8 mouse cellular contexts compared by ENCODE assay signal in the genomic region with DNA sequence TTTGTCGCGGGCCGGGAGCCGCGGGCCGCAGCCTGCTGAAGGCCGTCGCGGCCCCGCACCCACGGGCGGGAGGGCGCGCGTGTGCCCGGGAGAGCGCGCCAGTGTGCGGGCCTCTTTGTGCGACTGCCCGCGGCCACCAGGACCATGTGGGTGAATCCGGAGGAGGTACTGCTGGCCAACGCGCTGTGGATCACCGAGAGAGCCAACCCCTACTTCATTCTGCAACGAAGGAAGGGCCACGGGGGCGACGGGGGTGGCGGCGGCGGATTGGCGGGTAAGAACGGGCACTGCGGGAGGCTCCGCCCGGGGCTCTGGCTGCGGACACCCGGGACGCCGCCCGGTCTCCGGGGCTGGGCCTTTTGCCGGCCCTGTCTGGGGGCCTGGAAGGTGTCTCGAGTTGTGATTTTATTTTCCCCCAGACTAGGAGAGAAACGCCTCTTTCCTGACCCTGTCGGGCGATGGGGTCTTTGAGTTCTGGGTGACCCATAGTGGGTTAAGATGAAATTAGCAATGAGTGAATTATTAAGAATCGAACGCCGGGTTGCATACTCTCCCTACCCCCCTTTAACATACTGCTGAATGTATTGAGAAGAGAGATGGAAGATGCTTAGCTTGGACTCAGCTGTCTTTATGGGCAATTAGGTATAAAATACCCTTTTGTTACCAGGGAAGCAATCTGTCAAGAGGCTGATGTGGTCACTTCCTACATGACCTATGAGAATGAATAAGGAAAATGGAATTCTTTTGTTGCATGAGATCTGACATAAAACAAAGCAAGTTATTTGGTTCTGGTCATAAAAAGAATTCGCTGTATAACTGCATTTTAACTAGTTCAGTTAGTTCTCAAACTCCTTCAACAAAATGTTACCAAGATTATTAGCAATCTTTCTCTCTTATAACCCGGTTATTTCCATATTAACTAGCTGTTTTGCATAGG. TPM values are rescaled to one million over a fixed set of nuclear protein-coding genes. Genes with fewer than 3 reads are reported as not detected.
A peak's percentile ranks its signal among the peaks of the same experiment; 100 is the strongest.
DNase-seq lines count a peak whose midpoint lies in the region; ATAC-seq and TF ChIP-seq lines count a peak whose summit lies in the region.

Gene Gm10645 (minus strand): TSS at position 240 of the 937 bp plus-strand sequence.

- peaks cover 34% of the 10 kb centered on the region for H3K4me1 ChIP-seq in hindbrain, embryonic 14.5 days (replicated peaks; ENCODE audit: control insufficient read depth, insufficient read depth, low read length)
- H3K4me1 ChIP-seq in lung, postnatal 0 days (ENCODE audit: insufficient read depth, low read depth, low read length): no peaks in the 10 kb centered on the region

- DNase-seq in adrenal gland, postnatal 14 days: peak; percentile 78
- DNase-seq in cerebellum, postnatal 36 days: peak; percentile 57 to 62
- DNase-seq in gastrocnemius, postnatal 10 days: peak; percentile 40
- DNase-seq in hindbrain, embryonic 14.5 days (ENCODE audit: low spot score): peak; percentile 51
- DNase-seq in left cerebral cortex, adult 11 months (ENCODE audit: low spot score): peak; percentile 22
- DNase-seq in lung, postnatal 0 days (ENCODE audit: low spot score): peak; percentile 39
- peak; percentile 60 for DNase-seq in ovary, postnatal 36 days (ENCODE audit: low spot score)
- no peak for DNase-seq in T-cell, adult 2 months (ENCODE audit: low spot score)

- H3K4me3 ChIP-seq in hindbrain, embryonic 14.5 days (replicated peaks; ENCODE audit: low read length): peak within 1 kb of the TSS; percentile 92
- H3K4me3 ChIP-seq in lung, postnatal 0 days (ENCODE audit: low read depth, low read length): peak within 1 kb of the TSS; percentile 61

- H3K27me3 ChIP-seq in hindbrain, embryonic 14.5 days (ENCODE audit: control insufficient read depth, insufficient read depth, low read length): no peaks in the 10 kb centered on the region
- no peaks in the 10 kb centered on the region for H3K27me3 ChIP-seq in lung, postnatal 0 days (replicated peaks; ENCODE audit: insufficient read depth, low read length)

- TF ChIP-seq EP300 in lung, postnatal 0 days (IDR thresholded peaks at IDR 0.05): no peak

- no peak for TF ChIP-seq CTCF in lung, postnatal 0 days (IDR thresholded peaks at IDR 0.05)

- H3K4me2 ChIP-seq in hindbrain, embryonic 14.5 days (replicated peaks): peak within 1 kb of the TSS; percentile 83
- peak within 1 kb of the TSS; percentile 95 for H3K4me2 ChIP-seq in lung, postnatal 0 days (replicated peaks; ENCODE audit: low read depth, low read length)

- peak; percentile 67 for ATAC-seq in hindbrain, embryonic 14.5 days (ENCODE audit: low FRiP score)
- peak; percentile 49 for ATAC-seq in lung, postnatal 0 days

- 2% methylated on average over 51 of the region's 54 CpGs for WGBS in hindbrain, embryonic 14.5 days
- 3% methylated on average over 49 of the region's 54 CpGs for WGBS in lung, postnatal 0 days

- peak within 1 kb of the TSS; percentile 99 for H3K9ac ChIP-seq in hindbrain, embryonic 14.5 days
- peak within 1 kb of the TSS; percentile 82 for H3K9ac ChIP-seq in lung, postnatal 0 days (replicated peaks; ENCODE audit: low read depth)

- no peaks in the 10 kb centered on the region for H3K36me3 ChIP-seq in hindbrain, embryonic 14.5 days (replicated peaks; ENCODE audit: control insufficient read depth, insufficient read depth)
- no peaks in the 10 kb centered on the region for H3K36me3 ChIP-seq in lung, postnatal 0 days (ENCODE audit: insufficient read depth, low read length)

- H3K27ac ChIP-seq in hindbrain, embryonic 14.5 days: peak within 1 kb of the TSS; percentile 94
- peak within 1 kb of the TSS; percentile 80 for H3K27ac ChIP-seq in lung, postnatal 0 days (ENCODE audit: low read length)

- H3K9me3 ChIP-seq in hindbrain, embryonic 14.5 days (ENCODE audit: control insufficient read depth, low read length): no peaks in the 10 kb centered on the region
- no peaks in the 10 kb centered on the region for H3K9me3 ChIP-seq in lung, postnatal 0 days (ENCODE audit: low read length)

RNA-seq across cellular contexts. Expression of gene Gm10645, which starts in this region (rescaled TPM):
- total RNA-seq in adrenal gland, postnatal 14 days (2021): not detected in 2 replicates
- under 1 TPM in 1 of 2 experiments, not detected in 1; 0.32 TPM for total RNA-seq in gastrocnemius, postnatal 10 days (2021)
- polyA plus RNA-seq in hindbrain, embryonic 14.5 days (2014; fragmentation: Nextera tagmentation; extraction: Ambion mirVana): 10.3 and 12.9 TPM in 2 replicates
- 1.0 and 1.4 TPM in 2 replicates for polyA plus RNA-seq in lung, postnatal 0 days (2015; fragmentation: Nextera tagmentation; extraction: Ambion mirVana)

Comparison
In these comparisons a context has a peak if more than half of its experiments do, and no peak if none do; other contexts are left out.
1. Peak in DNase-seq in adrenal gland, postnatal 14 days; RNA of the gene not detected or under 1 TPM.
2. Peak in DNase-seq in gastrocnemius, postnatal 10 days; RNA of the gene not detected or under 1 TPM.